Mouse (Mus musculus) ES-E14 (cell line): ENCODE measurements around the gene Mrps18b. TPM values are rescaled to one million over a fixed set of nuclear protein-coding genes. Genes with fewer than 3 reads are reported as not detected.

Source experiments
- DNase-seq: peaks from one replicate; pipeline ENCODE4 v3.0.0-alpha.2; 2013; ENCODE audit warnings: low read depth, low spot score
- H3K27ac ChIP-seq: 2 replicates; pipeline ENCODE4 v1.5.1; 2012; ENCODE audit warnings: low read depth, mild to moderate bottlenecking, low read length, moderate library complexity, mixed read lengths; ENCODE audit not compliant: poor library complexity, insufficient read depth, severe bottlenecking
- H3K36me3 ChIP-seq: 2 replicates; pipeline ENCODE4 v1.6.1; 2012; ENCODE audit warnings: mild to moderate bottlenecking, low read length, moderate library complexity, mixed read lengths; ENCODE audit not compliant: control insufficient read depth, poor library complexity, insufficient read depth, severe bottlenecking
- H3K4me1 ChIP-seq, 2 experiments: fragments of 150-350 bp in 1 of 2; sonication (generic) in 1 of 2; 2 replicates each; pipeline ENCODE4 v1.6.1; 2012; ENCODE audit warnings: low read length in 2 of 2, mild to moderate bottlenecking in 1 of 2, mixed read lengths in 1 of 2; ENCODE audit not compliant: control insufficient read depth in 2 of 2, insufficient read depth in 2 of 2, poor library complexity in 1 of 2
- H3K4me3 ChIP-seq, 2 experiments: fragments of 150-350 bp in 1 of 2; sonication (generic) in 1 of 2; 2 replicates each; pipeline ENCODE4 v1.5.1; 2012; ENCODE audit warnings: low read length in 2 of 2, low read depth in 1 of 2, mild to moderate bottlenecking in 1 of 2, mixed read lengths in 1 of 2; ENCODE audit not compliant: insufficient read depth in 1 of 2, poor library complexity in 1 of 2, severe bottlenecking in 1 of 2
- H3K9ac ChIP-seq: 2 replicates; pipeline ENCODE4 v1.6.1; 2012; ENCODE audit warnings: low read depth, mild to moderate bottlenecking, low read length, mixed read lengths; ENCODE audit not compliant: poor library complexity, insufficient read depth, severe bottlenecking
- H3K9me3 ChIP-seq: fragments of 150-350 bp; sonication (generic); 2 replicates; pipeline ENCODE4 v1.6.1; 2012; ENCODE audit warnings: low read depth, mild to moderate bottlenecking, low read length; ENCODE audit not compliant: control insufficient read depth, insufficient read depth
- CHD2 ChIP-seq: IDR thresholded peaks from 2 replicates; pipeline ENCODE4 v1.6.1; 2014; ENCODE audit warnings: mild to moderate bottlenecking, low read depth, low read length, inconsistent platforms
- HCFC1 ChIP-seq: IDR thresholded peaks from 2 replicates; pipeline ENCODE4 v1.6.1; 2012; ENCODE audit warnings: low read length, inconsistent platforms, borderline replicate concordance; ENCODE audit not compliant: insufficient read depth
- MAFK ChIP-seq: IDR thresholded peaks from 2 replicates; pipeline ENCODE4 v1.6.1; 2014; ENCODE audit warnings: mild to moderate bottlenecking, low read depth, low read length, inconsistent platforms; ENCODE audit not compliant: insufficient read depth
- ZC3H11A ChIP-seq: IDR thresholded peaks from 2 replicates; pipeline ENCODE4 v1.6.1; 2012; ENCODE audit warnings: low read depth, mild to moderate bottlenecking, inconsistent platforms, low read length, borderline replicate concordance
- ZNF384 ChIP-seq: IDR thresholded peaks from 2 replicates; pipeline ENCODE4 v1.6.1; 2012; ENCODE audit warnings: low read depth, low read length, inconsistent platforms
- in situ Hi-C, 2 experiments: fragments of 600-800 bp; cut with MboI; formaldehyde crosslinking; loops; one replicate each; pipeline ENCODE4 v1.15.1; 2025; ENCODE audit warnings: low sequenced_read_pairs in 2 of 2, inconsistent platforms in 1 of 2; ENCODE audit not compliant: unreplicated experiment in 2 of 2
- total RNA-seq: library from RNA; depleted of rRNA; stranded (reverse); fragments of 300-350 nt; gene quantifications from 2 replicates; pipeline ENCODE4 v1.2.3, GENCODE M21; 2012

Gene Mrps18b
- total RNA-seq, 1 experiment: 189 TPM

DNA sequence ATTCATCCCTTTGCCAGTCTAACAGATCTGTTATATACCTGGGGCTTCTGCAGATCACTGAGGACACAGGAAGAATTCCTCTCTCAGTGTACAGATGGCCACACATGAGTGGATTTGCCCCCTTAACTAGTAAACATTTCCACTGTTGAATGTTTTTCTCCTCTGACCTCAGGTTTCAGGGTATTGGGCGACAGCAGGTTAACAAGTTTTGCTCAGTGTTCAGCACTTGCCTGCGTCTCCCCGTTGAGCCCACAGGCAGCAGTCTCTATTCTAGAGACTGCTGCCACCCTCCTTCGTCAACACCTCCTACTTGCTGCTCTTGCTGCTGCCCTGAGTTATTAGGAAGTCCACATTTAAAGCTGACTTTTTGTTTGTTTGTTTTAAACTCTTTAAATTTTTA is 5.5 kb upstream of the Mrps18b start:
- TF ChIP-seq HCFC1: no peak
- TF ChIP-seq MAFK: no peak
- no peak for TF ChIP-seq ZC3H11A
- no peak for TF ChIP-seq ZNF384
- no peak overlapping the region for H3K4me3 ChIP-seq
- DNase-seq: no peak
- no peaks in the 10 kb centered on the region for H3K9me3 ChIP-seq
- no peak overlapping the region for H3K27ac ChIP-seq
- H3K9ac ChIP-seq: no peak overlapping the region
- H3K4me1 ChIP-seq: peaks cover 0 to 6% of the 10 kb centered on the region in 2 experiments; a peak in 2 of 4 replicates
- peaks cover 46% of the 10 kb centered on the region for H3K36me3 ChIP-seq
- in situ Hi-C loops: no loop called here

DNA sequence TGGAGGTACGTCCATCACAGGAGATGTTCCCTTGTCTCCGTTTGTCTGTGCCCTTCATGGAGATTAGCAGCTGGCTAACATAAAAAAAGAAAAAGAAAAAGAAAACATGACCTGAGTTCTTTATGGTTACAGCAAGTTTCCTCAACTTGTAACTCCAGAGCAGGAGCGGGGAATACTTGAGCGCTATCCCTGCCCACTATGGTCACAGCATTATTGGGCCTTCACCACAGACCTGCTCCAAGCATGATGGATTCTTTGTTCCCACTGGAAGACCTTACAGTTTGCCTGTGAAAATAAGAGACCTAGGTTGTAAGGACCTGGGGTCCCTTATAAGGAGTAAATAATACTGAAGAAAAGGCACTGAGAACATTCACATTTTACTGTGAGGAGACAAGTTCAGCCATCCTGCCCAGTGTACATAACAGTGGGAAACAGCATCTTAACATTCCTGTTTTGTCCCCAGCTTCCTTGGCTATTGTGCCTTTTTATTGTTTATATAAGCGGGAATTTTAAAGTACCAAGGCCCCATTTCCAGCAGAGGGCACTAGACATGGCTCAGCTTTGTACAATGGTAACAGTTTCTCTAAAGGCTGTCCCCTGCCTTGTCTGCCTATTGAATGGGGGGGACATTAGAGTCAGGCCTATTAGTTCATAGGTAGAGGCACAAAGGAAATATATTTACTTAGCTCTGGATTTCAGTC is 4.8 kb upstream of the Mrps18b start:
- in situ Hi-C loops: no loop called here
- Histone ChIP-seq H3K9ac (no peak overlapping the region; the same call in 1 of the 2 replicates), H3K4me1 (peaks cover 0 to 6% of the 10 kb centered on the region in 2 experiments; a peak in 2 of 4 replicates), H3K9me3 (no peaks in the 10 kb centered on the region), H3K27ac (no peak overlapping the region), H3K36me3 (peaks cover 39% of the 10 kb centered on the region), H3K4me3 (no peak overlapping the region)
- no peak for TF ChIP-seq ZC3H11A
- TF ChIP-seq HCFC1: no peak
- no peak for TF ChIP-seq ZNF384
- TF ChIP-seq CHD2: no peak
- no peak for TF ChIP-seq MAFK
- DNase-seq: no peak

- TF ChIP-seq MAFK (no peak), CHD2 (no peak), ZC3H11A (no peak), ZNF384 (no peak), HCFC1 (no peak)
- in situ Hi-C loops: no loop called here
- peaks cover 0 to 6% of the 10 kb centered on the region in 2 experiments; a peak in 2 of 4 replicates for H3K4me1 ChIP-seq
- no peak overlapping the region for H3K9ac ChIP-seq
- DNase-seq: no peak
- no peak overlapping the region for H3K4me3 ChIP-seq
- no peaks in the 10 kb centered on the region for H3K9me3 ChIP-seq
- H3K27ac ChIP-seq: no peak overlapping the region
- peaks cover 39% of the 10 kb centered on the region for H3K36me3 ChIP-seq
Observed at GRCm38 (mm10) chr17:35920384-35920783, 4.2 kb upstream of the Mrps18b start.

GRCm38 (mm10) chr17:35919864-35920301 is 3.7 kb upstream of the Mrps18b start:
- Histone ChIP-seq H3K9ac (no peak overlapping the region; the same call in 1 of the 2 replicates), H3K9me3 (no peaks in the 10 kb centered on the region), H3K4me3 (peak overlapping the region in 1 of 2 experiments; percentile 46; a peak in 1 of 4 replicates), H3K4me1 (peaks cover 0 to 6% of the 10 kb centered on the region in 2 experiments; a peak in 2 of 4 replicates), H3K27ac (peak overlapping the region; percentile 68; the same call in 1 of the 2 replicates), H3K36me3 (peaks cover 35% of the 10 kb centered on the region)
- DNase-seq: no peak
- in situ Hi-C loops: no loop called here
- no peak for TF ChIP-seq ZNF384
